Mouse (Mus musculus): Measurements from ENCODE around the gene Hnrnpul2. TPM values are rescaled to one million over a fixed set of nuclear protein-coding genes. Genes with fewer than 3 reads are reported as not detected.
A peak's percentile ranks its signal among the peaks of the same experiment; 100 is the strongest.
"Not testable (repeated sequence)": the region's sequence is repeated elsewhere in the genome, so short reads cannot be mapped to it uniquely, and the experiment has no call there.

The Hnrnpul2 gene
- polyA plus RNA-seq, 1 experiment: 20.9 TPM

DNA sequence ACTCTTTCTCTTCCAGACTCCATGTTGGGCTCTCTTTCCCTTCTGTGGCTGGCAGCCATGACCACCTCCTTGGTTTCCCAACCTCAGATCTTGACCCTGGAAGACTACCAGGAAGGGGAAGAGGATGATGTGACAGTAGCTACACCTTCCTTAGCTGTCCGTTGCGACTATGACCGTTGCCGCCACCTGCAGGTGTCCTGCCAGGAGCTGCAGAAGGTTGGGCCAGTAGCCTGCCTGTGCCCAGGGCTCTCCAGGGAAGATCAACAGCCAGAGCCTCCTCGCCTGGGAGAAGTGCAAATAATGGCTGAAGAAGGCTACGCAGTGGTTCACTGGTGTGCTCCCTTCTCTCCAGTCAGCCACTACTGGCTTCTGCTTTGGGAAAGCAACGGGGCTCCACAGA is 31.8 kb downstream of the Hnrnpul2 start:
- Histone ChIP-seq H3K27me3 (ENCODE audit: control insufficient read depth, insufficient read depth, low read length) (no peaks in the 10 kb centered on the region), H3K4me1 (ENCODE audit: control insufficient read depth, insufficient read depth, insufficient read length, low read length) (no peaks in the 10 kb centered on the region), H3K4me3 (ENCODE audit: low read depth, low read length) (no peak overlapping the region), H3K27ac (ENCODE audit: insufficient read depth, low read depth, low read length) (no peak overlapping the region), H3K36me3 (ENCODE audit: control insufficient read depth, insufficient read depth, low read length) (peaks cover 10% of the 10 kb centered on the region)
- no peak for TF ChIP-seq CTCF (IDR thresholded peaks at IDR 0.05; ENCODE audit: extremely low read depth, insufficient read length, insufficient replicate concordance, low read depth, low read length)
- 37% methylated on average over 7 of the region's 7 CpGs for WGBS

- no peaks in the 10 kb centered on the region for H3K27me3 ChIP-seq (ENCODE audit: control insufficient read depth, insufficient read depth, low read length)
- no peak overlapping the region for H3K4me3 ChIP-seq (ENCODE audit: low read depth, low read length)
- H3K27ac ChIP-seq (ENCODE audit: insufficient read depth, low read depth, low read length): no peak overlapping the region
- no peaks in the 10 kb centered on the region for H3K4me1 ChIP-seq (ENCODE audit: control insufficient read depth, insufficient read depth, insufficient read length, low read length)
- peaks cover 5% of the 10 kb centered on the region for H3K36me3 ChIP-seq (ENCODE audit: control insufficient read depth, insufficient read depth, low read length)
- TF ChIP-seq CTCF (IDR thresholded peaks at IDR 0.05; ENCODE audit: extremely low read depth, insufficient read length, insufficient replicate concordance, low read depth, low read length) (no peak), POLR2A (IDR thresholded peaks at IDR 0.05; ENCODE audit: low read depth, low read length) (no peak)
- WGBS: 62% methylated on average over 10 of the region's 10 CpGs
These were observed 32.6 kb downstream of the Hnrnpul2 start for GRCm38 (mm10) chr19:8852236-8852928.

DNA sequence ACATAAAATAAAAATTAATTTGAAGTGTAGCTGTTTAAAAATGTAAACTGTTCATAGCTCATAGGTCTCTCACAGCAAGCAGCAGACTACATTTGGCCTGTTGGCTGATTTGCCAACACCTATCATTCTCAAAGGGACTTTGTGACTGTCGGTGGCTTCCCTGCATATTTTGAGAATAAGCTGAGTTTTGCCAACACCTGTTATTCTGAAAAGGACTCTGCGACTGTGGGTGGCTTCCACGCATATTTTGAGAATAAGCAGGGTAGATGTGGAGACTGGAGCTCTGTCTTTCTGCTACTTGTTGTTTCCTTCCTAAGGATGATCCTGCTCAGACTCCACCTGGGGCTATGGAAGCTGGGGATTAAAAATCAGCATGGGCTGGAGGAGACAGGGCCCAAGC is 33.3 kb downstream of the Hnrnpul2 start:
- Histone ChIP-seq H3K27me3 (ENCODE audit: control insufficient read depth, insufficient read depth, low read length) (no peaks in the 10 kb centered on the region), H3K4me3 (ENCODE audit: low read depth, low read length) (no peak overlapping the region), H3K36me3 (ENCODE audit: control insufficient read depth, insufficient read depth, low read length) (no peaks in the 10 kb centered on the region), H3K4me1 (ENCODE audit: control insufficient read depth, insufficient read depth, insufficient read length, low read length) (no peaks in the 10 kb centered on the region), H3K27ac (ENCODE audit: insufficient read depth, low read depth, low read length) (no peak overlapping the region)
- TF ChIP-seq CTCF (IDR thresholded peaks at IDR 0.05; ENCODE audit: extremely low read depth, insufficient read length, insufficient replicate concordance, low read depth, low read length): no peak
- TF ChIP-seq POLR2A (IDR thresholded peaks at IDR 0.05; ENCODE audit: low read depth, low read length): no peak
- WGBS: 82% methylated on average over 3 of the region's 3 CpGs

GRCm38 (mm10) chr19:8857689-8858088 is 37.9 kb downstream of the Hnrnpul2 start:
- no peak overlapping the region for H3K27ac ChIP-seq (ENCODE audit: insufficient read depth, low read depth, low read length)
- no peaks in the 10 kb centered on the region for H3K4me1 ChIP-seq (ENCODE audit: control insufficient read depth, insufficient read depth, insufficient read length, low read length)
- no peaks in the 10 kb centered on the region for H3K36me3 ChIP-seq (ENCODE audit: control insufficient read depth, insufficient read depth, low read length)
- peak; percentile 64; the same call in 1 of the 2 replicates for TF ChIP-seq CTCF (IDR thresholded peaks at IDR 0.05; ENCODE audit: extremely low read depth, insufficient read length, insufficient replicate concordance, low read depth, low read length)
- TF ChIP-seq POLR2A (IDR thresholded peaks at IDR 0.05; ENCODE audit: low read depth, low read length): no peak
- 27% methylated on average over 4 of the region's 4 CpGs for WGBS
- H3K4me3 ChIP-seq (ENCODE audit: low read depth, low read length): no peak overlapping the region
- H3K27me3 ChIP-seq (ENCODE audit: control insufficient read depth, insufficient read depth, low read length): no peaks in the 10 kb centered on the region

- H3K4me1 ChIP-seq (ENCODE audit: control insufficient read depth, insufficient read depth, insufficient read length, low read length): no peaks in the 10 kb centered on the region
- 18% methylated on average over 1 of the region's 1 CpGs for WGBS
These were observed 39.2 kb downstream of the Hnrnpul2 start for GRCm38 (mm10) chr19:8859018-8859417.

GRCm38 (mm10) chr19:8864265-8864664 is 44.5 kb downstream of the Hnrnpul2 start:
- H3K27ac ChIP-seq (ENCODE audit: insufficient read depth, low read depth, low read length): no peak overlapping the region
- TF ChIP-seq CTCF (IDR thresholded peaks at IDR 0.05; ENCODE audit: extremely low read depth, insufficient read length, insufficient replicate concordance, low read depth, low read length) (no peak), POLR2A (IDR thresholded peaks at IDR 0.05; ENCODE audit: low read depth, low read length) (no peak)
- no peak overlapping the region for H3K4me3 ChIP-seq (ENCODE audit: low read depth, low read length)
- H3K36me3 ChIP-seq (ENCODE audit: control insufficient read depth, insufficient read depth, low read length): no peaks in the 10 kb centered on the region
- 76% methylated on average over 6 of the region's 6 CpGs for WGBS
- no peaks in the 10 kb centered on the region for H3K4me1 ChIP-seq (ENCODE audit: control insufficient read depth, insufficient read depth, insufficient read length, low read length)
- H3K27me3 ChIP-seq (ENCODE audit: control insufficient read depth, insufficient read depth, low read length): no peaks in the 10 kb centered on the region

More at GRCm38 (mm10) chr19:8859018-8859417, 39.2 kb downstream of the Hnrnpul2 start:
- no peaks in the 10 kb centered on the region for H3K36me3 ChIP-seq (ENCODE audit: control insufficient read depth, insufficient read depth, low read length)
- H3K27me3 ChIP-seq (ENCODE audit: control insufficient read depth, insufficient read depth, low read length): no peaks in the 10 kb centered on the region
- H3K27ac ChIP-seq (ENCODE audit: insufficient read depth, low read depth, low read length): no peak overlapping the region
- TF ChIP-seq POLR2A (IDR thresholded peaks at IDR 0.05; ENCODE audit: low read depth, low read length): no peak
- no peak for TF ChIP-seq CTCF (IDR thresholded peaks at IDR 0.05; ENCODE audit: extremely low read depth, insufficient read length, insufficient replicate concordance, low read depth, low read length)
- H3K4me3 ChIP-seq (ENCODE audit: low read depth, low read length): no peak overlapping the region

DNA sequence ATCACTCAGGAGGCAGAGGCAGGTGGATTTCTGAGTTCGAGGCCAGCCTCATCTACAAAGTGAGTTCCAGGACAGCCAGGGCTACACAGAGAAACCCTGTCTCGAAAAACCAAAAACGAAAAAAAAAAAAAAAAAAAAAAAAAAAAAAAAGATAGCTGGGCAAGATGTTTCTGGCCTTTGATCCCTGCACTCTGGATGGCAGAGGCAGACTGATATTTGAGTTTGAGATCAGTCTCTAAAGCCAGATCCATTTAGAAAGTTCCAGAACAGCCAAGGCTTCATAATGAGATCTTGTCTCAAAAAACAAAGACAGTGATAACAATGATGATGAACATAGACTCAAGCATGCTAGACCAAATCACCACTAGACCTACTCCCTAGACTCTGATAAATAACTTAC is 50.6 kb downstream of the Hnrnpul2 start:
- Histone ChIP-seq H3K4me1 (ENCODE audit: control insufficient read depth, insufficient read depth, insufficient read length, low read length) (peaks cover 11% of the 10 kb centered on the region; the same call in 1 of the 2 replicates), H3K36me3 (ENCODE audit: control insufficient read depth, insufficient read depth, low read length) (peaks cover 17% of the 10 kb centered on the region)
- 50% methylated on average over 3 of the region's 3 CpGs for WGBS
- H3K27me3 ChIP-seq (ENCODE audit: control insufficient read depth, insufficient read depth, low read length); H3K27ac ChIP-seq (ENCODE audit: insufficient read depth, low read depth, low read length); H3K4me3 ChIP-seq (ENCODE audit: low read depth, low read length): not testable (repeated sequence)

Data from small intestine, adult 2 months (tissue).